Mouse (Mus musculus) adrenal gland, adult 8-10 months (tissue): ENCODE measurements around the gene Dapp1. TPM values are rescaled to one million over a fixed set of nuclear protein-coding genes. Genes with fewer than 3 reads are reported as not detected.
"Not testable (repeated sequence)": the region's sequence is repeated elsewhere in the genome, so short reads cannot be mapped to it uniquely, and the experiment has no call there.

ENCODE experiments used
- DNase-seq: peaks from one replicate; pipeline ENCODE4 v3.0.0; 2022
- total RNA-seq, 4 experiments: library from RNA; stranded (reverse); gene quantifications; 2 replicates each; pipeline ENCODE4 v1.2.4; 2022

The Dapp1 gene
- total RNA-seq, 4 experiments from 2014 or later: 3.9 to 11.2 (median 7.0) TPM

- DNase-seq: peak; percentile 84
Observed at GRCm38 (mm10) chr3:137918172-137918931, 63.0 kb downstream of the Dapp1 start, which contains the start of gene Lamtor3. Gene Lamtor3, plus strand, starts transcription at chr3:137918506.

GRCm38 (mm10) chr3:137917694-137918171 is 63.6 kb downstream of the Dapp1 start:
- DNase-seq: no peak

GRCm38 (mm10) chr3:137914567-137914966 is 66.8 kb downstream of the Dapp1 start:
- DNase-seq: not testable (repeated sequence)

GRCm38 (mm10) chr3:137913093-137913492 is 68.3 kb downstream of the Dapp1 start:
- DNase-seq: no peak

GRCm38 (mm10) chr3:137900149-137900548 is 81.2 kb downstream of the Dapp1 start:
- DNase-seq: no peak

- DNase-seq: no peak
Observed at GRCm38 (mm10) chr3:137897685-137898084, 83.7 kb downstream of the Dapp1 start.

GRCm38 (mm10) chr3:137896867-137897266 is 84.5 kb downstream of the Dapp1 start:
- DNase-seq: no peak

- no peak for DNase-seq
Observed at GRCm38 (mm10) chr3:137896386-137896785, 85.0 kb downstream of the Dapp1 start.

GRCm38 (mm10) chr3:137895196-137895595 is 86.1 kb downstream of the Dapp1 start:
- no peak for DNase-seq

- no peak for DNase-seq
Observed at GRCm38 (mm10) chr3:137893789-137894188, 87.6 kb downstream of the Dapp1 start.

- no peak for DNase-seq
Observed at GRCm38 (mm10) chr3:137892118-137892517, 89.2 kb downstream of the Dapp1 start.

- DNase-seq: no peak
Observed at GRCm38 (mm10) chr3:137891089-137891488, 90.3 kb downstream of the Dapp1 start.

- DNase-seq: no peak
Observed at GRCm38 (mm10) chr3:137887961-137888360, 93.4 kb downstream of the Dapp1 start.

GRCm38 (mm10) chr3:137881093-137881492 is 100.3 kb downstream of the Dapp1 start:
- no peak for DNase-seq

Other genes with a start within 250 kb of the Dapp1 start
- gene H2afz, start 117.1 kb downstream of the Dapp1 start, total RNA-seq: 100 to 1,000 TPM; 124 to 155 (median 138) TPM
- gene Dnajb14, start 113.9 kb downstream of the Dapp1 start, total RNA-seq: 10 to 100 TPM; 21.1 to 29.1 (median 27.3) TPM
- 10 to 100 TPM; 62.8 to 80.3 (median 71.5) TPM for gene Lamtor3, start 63.0 kb downstream of the Dapp1 start, total RNA-seq
- under 1 TPM; 0.03 to 0.07 (median 0.04) TPM for gene 1110002E22Rik, start 83.5 kb upstream of the Dapp1 start, total RNA-seq
- gene Gm5105, start 85.8 kb upstream of the Dapp1 start, total RNA-seq: under 1 TPM in 1 of 4 experiments, not detected in 3; 0.30 TPM
- gene Trmt10a, start 161.9 kb upstream of the Dapp1 start, total RNA-seq: 1 to 10 TPM; 4.9 to 9.2 (median 7.0) TPM
- gene Mttp, start 163.4 kb upstream of the Dapp1 start, total RNA-seq: 10 to 100 TPM in 2 of 4 experiments, 1 to 10 TPM in 2; 5.9 to 11.8 (median 8.8) TPM
- not detected for gene 4930579F01Rik, start 212.3 kb upstream of the Dapp1 start, total RNA-seq
- gene Adh7, start 236.2 kb upstream of the Dapp1 start, total RNA-seq: 100 to 1,000 TPM in 2 of 4 experiments, 1 to 10 TPM in 2; 1.5 to 212 (median 76.4) TPM